Mouse (Mus musculus) lung, adult 18-20 months (tissue): ENCODE data around the gene Gria1.
A peak's percentile ranks its signal among the peaks of the same experiment; 100 is the strongest.

Experiments
- DNase-seq, 2 experiments: peaks; one replicate each; pipeline ENCODE4 v3.0.0; 2022; ENCODE audit warnings: mixed read lengths in 2 of 2

Gene Gria1

GRCm38 (mm10) chr11:57011024-57011690, at the start of gene Gria1:
Gene Gria1, plus strand, starts transcription at chr11:57011387.
- DNase-seq: no peak

- no peak for DNase-seq
Observed at GRCm38 (mm10) chr11:56961751-56962150, 49.4 kb upstream of the Gria1 start.

GRCm38 (mm10) chr11:56972814-56973213, 38.4 kb upstream of the Gria1 start:
- DNase-seq: no peak

- DNase-seq: no peak
Observed at GRCm38 (mm10) chr11:56984321-56985000, 26.7 kb upstream of the Gria1 start.

GRCm38 (mm10) chr11:56985457-56985856, 25.7 kb upstream of the Gria1 start:
- no peak for DNase-seq

GRCm38 (mm10) chr11:56999601-57000001, 11.6 kb upstream of the Gria1 start:
- DNase-seq: peak; percentile 6 to 10

GRCm38 (mm10) chr11:57004611-57005010, 6.6 kb upstream of the Gria1 start:
- DNase-seq: no peak

GRCm38 (mm10) chr11:57005341-57005740, 5.8 kb upstream of the Gria1 start:
- no peak for DNase-seq

GRCm38 (mm10) chr11:57007790-57008189, 3.4 kb upstream of the Gria1 start:
- no peak for DNase-seq

- no peak for DNase-seq
Observed at GRCm38 (mm10) chr11:57010611-57011010, 576 bp upstream of the Gria1 start.

- no peak for DNase-seq
Observed at GRCm38 (mm10) chr11:57011691-57012039, 478 bp downstream of the Gria1 start.

GRCm38 (mm10) chr11:57012287-57012921, 1.2 kb downstream of the Gria1 start:
- no peak for DNase-seq

- DNase-seq: no peak
Observed at GRCm38 (mm10) chr11:57013464-57014190, 2.4 kb downstream of the Gria1 start.

GRCm38 (mm10) chr11:57014396-57014795, 3.2 kb downstream of the Gria1 start:
- DNase-seq: no peak

GRCm38 (mm10) chr11:57018536-57018935, 7.3 kb downstream of the Gria1 start:
- DNase-seq: no peak

GRCm38 (mm10) chr11:57022400-57022799, 11.2 kb downstream of the Gria1 start:
- DNase-seq: no peak

- no peak for DNase-seq
Observed at GRCm38 (mm10) chr11:57030448-57030847, 19.3 kb downstream of the Gria1 start.

GRCm38 (mm10) chr11:57038807-57039206, 27.6 kb downstream of the Gria1 start:
- no peak for DNase-seq

GRCm38 (mm10) chr11:57039306-57039705, 28.1 kb downstream of the Gria1 start:
- no peak for DNase-seq

GRCm38 (mm10) chr11:57042057-57042456, 30.9 kb downstream of the Gria1 start:
- no peak for DNase-seq

- DNase-seq: no peak
Observed at GRCm38 (mm10) chr11:57044146-57044545, 33.0 kb downstream of the Gria1 start.

- peak; percentile 2 to 3 for DNase-seq
Observed at GRCm38 (mm10) chr11:57051666-57052562, 40.7 kb downstream of the Gria1 start.
